Mouse (Mus musculus): ENCODE data around the gene Dhx36. TPM values are rescaled to one million over a fixed set of nuclear protein-coding genes. Genes with fewer than 3 reads are reported as not detected.

Dhx36 gene
- polyA plus RNA-seq, 1 experiment from 2014 or later = 27.0 TPM

DNA sequence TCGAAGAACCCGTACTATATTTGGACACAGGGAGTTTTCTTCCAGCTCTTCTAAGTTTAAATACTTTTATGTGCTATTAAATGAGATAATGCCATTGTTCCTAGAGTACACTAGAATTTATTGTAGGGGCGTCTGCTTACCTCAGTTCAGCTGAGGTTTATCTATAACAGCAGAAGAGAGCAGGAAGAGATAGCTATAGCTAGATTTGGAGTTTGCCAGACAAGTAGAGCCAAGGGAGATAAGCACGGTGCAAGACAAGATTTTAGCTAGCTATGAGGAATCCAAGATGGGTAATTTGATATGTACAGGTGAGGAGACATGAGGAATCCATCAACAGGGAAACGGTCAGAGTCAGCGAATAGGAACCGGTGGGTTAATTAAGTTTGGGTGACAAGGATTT lies 60.5 kb downstream of the Dhx36 start:
- H3K4me3 ChIP-seq (ENCODE audit: low read depth, low read length) = no peak overlapping the region
- WGBS (ENCODE audit: insufficient replicate concordance) = 71% methylated on average over 7 of the region's 7 CpGs
- H3K4me1 ChIP-seq (ENCODE audit: control insufficient read depth, insufficient read depth, low read length) = no peaks in the 10 kb centered on the region; the same call in 1 of the 2 replicates
- no peak overlapping the region for H3K27ac ChIP-seq (ENCODE audit: low read depth, low read length)
- no peak overlapping the region for H3K4me2 ChIP-seq
- H3K36me3 ChIP-seq (ENCODE audit: control insufficient read depth, insufficient read depth, low read length) = no peaks in the 10 kb centered on the region
- no peaks in the 10 kb centered on the region for H3K9me3 ChIP-seq (replicated peaks; ENCODE audit: control insufficient read depth, low read length)
- no peak for ATAC-seq (replicated peaks; ENCODE audit: insufficient number of reproducible peaks, low FRiP score, low TSS enrichment)
- H3K9ac ChIP-seq (ENCODE audit: low read depth, low read length) = no peak overlapping the region
- H3K27me3 ChIP-seq (ENCODE audit: control insufficient read depth, insufficient read depth, low read length) = no peaks in the 10 kb centered on the region

DNA sequence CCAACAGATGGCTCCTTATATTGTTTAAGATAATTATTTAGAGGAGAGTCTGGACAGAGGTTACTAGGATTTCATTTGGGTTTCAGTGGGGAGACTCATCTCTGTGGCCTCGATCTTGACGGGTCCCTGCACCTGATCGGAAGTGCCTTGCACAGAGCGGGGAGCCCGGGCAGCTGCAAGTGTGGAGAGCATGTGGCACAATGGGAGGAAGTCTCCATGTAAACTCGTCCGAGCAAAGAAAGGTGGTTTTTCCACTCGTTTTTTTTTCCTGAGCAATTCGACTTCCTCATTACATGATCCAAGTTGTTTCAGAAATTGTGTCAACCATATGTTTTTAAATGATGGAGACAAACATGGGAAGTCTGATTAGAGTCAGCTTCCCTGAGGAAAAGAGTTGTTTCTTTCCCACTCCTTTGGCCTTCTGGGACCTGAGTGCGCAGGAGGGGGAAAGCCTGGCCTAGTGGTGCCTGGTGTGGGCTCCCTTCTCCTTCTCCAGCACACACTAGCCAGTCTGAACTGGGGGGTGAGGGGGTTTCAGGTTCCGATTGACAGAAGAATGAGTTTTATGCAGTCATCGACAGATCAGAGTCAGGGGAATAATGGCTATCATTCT lies 63.1 kb downstream of the Dhx36 start:
- no peaks in the 10 kb centered on the region for H3K4me1 ChIP-seq (ENCODE audit: control insufficient read depth, insufficient read depth, low read length)
- 69% methylated on average over 12 of the region's 12 CpGs for WGBS (ENCODE audit: insufficient replicate concordance)
- ATAC-seq (replicated peaks; ENCODE audit: insufficient number of reproducible peaks, low FRiP score, low TSS enrichment) = no peak
- H3K27me3 ChIP-seq (ENCODE audit: control insufficient read depth, insufficient read depth, low read length) = no peaks in the 10 kb centered on the region
- H3K9me3 ChIP-seq (replicated peaks; ENCODE audit: control insufficient read depth, low read length) = no peaks in the 10 kb centered on the region
- no peaks in the 10 kb centered on the region for H3K36me3 ChIP-seq (ENCODE audit: control insufficient read depth, insufficient read depth, low read length)
- H3K27ac ChIP-seq (ENCODE audit: low read depth, low read length) = no peak overlapping the region
- no peak overlapping the region for H3K9ac ChIP-seq (ENCODE audit: low read depth, low read length)
- no peak overlapping the region for H3K4me3 ChIP-seq (ENCODE audit: low read depth, low read length)
- no peak overlapping the region for H3K4me2 ChIP-seq

GRCm38 (mm10) chr3:62440431-62440969 lies 66.3 kb downstream of the Dhx36 start:
- Histone ChIP-seq H3K27me3 (ENCODE audit: control insufficient read depth, insufficient read depth, low read length) (no peaks in the 10 kb centered on the region), H3K4me3 (ENCODE audit: low read depth, low read length) (no peak overlapping the region), H3K36me3 (ENCODE audit: control insufficient read depth, insufficient read depth, low read length) (no peaks in the 10 kb centered on the region), H3K4me2 (no peak overlapping the region), H3K4me1 (ENCODE audit: control insufficient read depth, insufficient read depth, low read length) (no peaks in the 10 kb centered on the region), H3K9me3 (replicated peaks; ENCODE audit: control insufficient read depth, low read length) (no peaks in the 10 kb centered on the region), H3K27ac (ENCODE audit: low read depth, low read length) (no peak overlapping the region), H3K9ac (ENCODE audit: low read depth, low read length) (no peak overlapping the region)
- WGBS (ENCODE audit: insufficient replicate concordance) = 56% methylated on average over 5 of the region's 5 CpGs
- ATAC-seq (replicated peaks; ENCODE audit: insufficient number of reproducible peaks, low FRiP score, low TSS enrichment) = no peak

DNA sequence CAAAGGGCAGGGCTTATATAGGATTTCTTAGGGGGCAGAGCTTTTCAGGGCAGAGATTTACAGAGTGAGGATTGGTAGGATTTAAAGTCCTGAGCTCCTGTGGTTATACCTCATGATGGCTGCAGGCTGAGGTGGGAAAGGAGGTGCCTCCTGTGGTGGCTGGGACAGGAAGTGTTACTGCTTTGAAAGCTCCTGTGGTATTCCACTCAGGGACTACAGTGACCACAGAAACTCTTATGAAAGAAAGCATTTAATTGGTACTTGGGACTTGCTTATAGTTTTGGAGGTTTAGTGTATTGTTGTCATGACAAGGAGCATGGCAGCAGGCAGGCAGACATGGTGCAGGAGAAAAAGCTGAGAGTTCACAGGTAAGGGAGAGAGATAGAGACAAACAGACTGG lies 70.9 kb downstream of the Dhx36 start:
- Histone ChIP-seq H3K9me3 (replicated peaks; ENCODE audit: control insufficient read depth, low read length) (no peaks in the 10 kb centered on the region), H3K4me2 (no peak overlapping the region), H3K36me3 (ENCODE audit: control insufficient read depth, insufficient read depth, low read length) (no peaks in the 10 kb centered on the region), H3K27me3 (ENCODE audit: control insufficient read depth, insufficient read depth, low read length) (no peaks in the 10 kb centered on the region), H3K4me3 (ENCODE audit: low read depth, low read length) (no peak overlapping the region), H3K9ac (ENCODE audit: low read depth, low read length) (no peak overlapping the region), H3K4me1 (ENCODE audit: control insufficient read depth, insufficient read depth, low read length) (no peaks in the 10 kb centered on the region), H3K27ac (ENCODE audit: low read depth, low read length) (no peak overlapping the region)
- no peak for ATAC-seq (replicated peaks; ENCODE audit: insufficient number of reproducible peaks, low FRiP score, low TSS enrichment)

DNA sequence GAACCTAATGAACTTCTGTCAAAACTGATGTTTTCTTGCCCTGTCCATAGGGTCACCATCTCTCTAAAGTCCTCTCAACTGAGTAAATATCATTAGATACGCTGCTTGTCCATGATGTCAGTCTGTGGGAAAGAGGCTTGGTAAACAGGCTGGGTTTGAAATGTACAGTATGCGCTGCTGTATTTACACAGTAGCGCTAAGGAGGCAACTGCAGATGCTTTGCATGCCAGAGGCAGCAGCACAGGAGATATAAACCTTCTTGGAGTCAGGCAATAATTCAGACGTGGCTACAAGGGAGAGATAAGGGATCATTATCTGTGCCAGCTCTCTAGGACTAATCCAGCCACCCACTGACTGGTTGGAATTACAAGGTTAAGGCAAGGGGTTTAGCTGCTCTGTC lies 73.1 kb downstream of the Dhx36 start:
- ATAC-seq (replicated peaks; ENCODE audit: insufficient number of reproducible peaks, low FRiP score, low TSS enrichment) = no peak
- Histone ChIP-seq H3K9me3 (replicated peaks; ENCODE audit: control insufficient read depth, low read length) (no peaks in the 10 kb centered on the region), H3K27ac (ENCODE audit: low read depth, low read length) (no peak overlapping the region), H3K4me1 (ENCODE audit: control insufficient read depth, insufficient read depth, low read length) (no peaks in the 10 kb centered on the region), H3K9ac (ENCODE audit: low read depth, low read length) (no peak overlapping the region), H3K4me3 (ENCODE audit: low read depth, low read length) (no peak overlapping the region), H3K36me3 (ENCODE audit: control insufficient read depth, insufficient read depth, low read length) (no peaks in the 10 kb centered on the region), H3K4me2 (no peak overlapping the region), H3K27me3 (ENCODE audit: control insufficient read depth, insufficient read depth, low read length) (no peaks in the 10 kb centered on the region)
- 42% methylated on average over 4 of the region's 4 CpGs for WGBS (ENCODE audit: insufficient replicate concordance)

- 85% methylated on average over 6 of the region's 6 CpGs for WGBS (ENCODE audit: insufficient replicate concordance)
- Histone ChIP-seq H3K27ac (ENCODE audit: low read depth, low read length) (no peak overlapping the region), H3K4me1 (ENCODE audit: control insufficient read depth, insufficient read depth, low read length) (no peaks in the 10 kb centered on the region), H3K4me3 (ENCODE audit: low read depth, low read length) (no peak overlapping the region), H3K36me3 (ENCODE audit: control insufficient read depth, insufficient read depth, low read length) (no peaks in the 10 kb centered on the region), H3K9ac (ENCODE audit: low read depth, low read length) (no peak overlapping the region), H3K9me3 (replicated peaks; ENCODE audit: control insufficient read depth, low read length) (no peaks in the 10 kb centered on the region), H3K4me2 (no peak overlapping the region), H3K27me3 (ENCODE audit: control insufficient read depth, insufficient read depth, low read length) (no peaks in the 10 kb centered on the region)
- no peak for ATAC-seq (replicated peaks; ENCODE audit: insufficient number of reproducible peaks, low FRiP score, low TSS enrichment)
These were observed 88.2 kb downstream of the Dhx36 start for GRCm38 (mm10) chr3:62418387-62419138.

Other genes with a start within 250 kb of the Dhx36 start
- gene Arhgef26, start 168.7 kb downstream of the Dhx36 start, polyA plus RNA-seq (2014; fragmentation: Nextera tagmentation; extraction: Ambion mirVana) = 3.6 and 5.2 TPM in 2 replicates
- gene Gpr149, start 98.1 kb upstream of the Dhx36 start, polyA plus RNA-seq (2014; fragmentation: Nextera tagmentation; extraction: Ambion mirVana) = not detected in 2 replicates